Mouse (Mus musculus) liver, embryonic 12.5 days (tissue): ENCODE measurements around the gene Pgap3. TPM values are rescaled to one million over a fixed set of nuclear protein-coding genes. Genes with fewer than 3 reads are reported as not detected.

Source experiments
- polyA plus RNA-seq: library from polyadenylated mRNA; unstranded; fragments of >200 nt; fragmentation: Nextera tagmentation; extraction: Ambion mirVana; gene quantifications from 2 replicates; pipeline ENCODE4 v1.2.1, GENCODE M21; 2016

Pgap3 gene
- polyA plus RNA-seq, 1 experiment from 2014 or later = 3.5 TPM

Other genes starting within 250 kb of the Pgap3 start
- gene Med1, start 207.2 kb downstream of the Pgap3 start, polyA plus RNA-seq = 40.5 and 41.8 TPM in 2 replicates
- 8.6 and 9.0 TPM in 2 replicates for gene Cdk12, start 197.4 kb downstream of the Pgap3 start, polyA plus RNA-seq
- gene Neurod2, start 70.8 kb downstream of the Pgap3 start, polyA plus RNA-seq = not detected in 2 replicates
- gene Ppp1r1b, start 52.1 kb downstream of the Pgap3 start, polyA plus RNA-seq = 0.10 TPM in 1 of 2 replicates, not detected in the other
- 18.0 and 18.9 TPM in 2 replicates for gene Stard3, start 42.1 kb downstream of the Pgap3 start, polyA plus RNA-seq
- not detected in 2 replicates for gene Tcap, start 16.7 kb downstream of the Pgap3 start, polyA plus RNA-seq
- gene Pnmt, start 14.0 kb downstream of the Pgap3 start, polyA plus RNA-seq = 0.23 TPM in 1 of 2 replicates, not detected in the other
- gene Erbb2, start 12.0 kb upstream of the Pgap3 start, polyA plus RNA-seq = 5.5 and 5.6 TPM in 2 replicates
- 64.8 and 67.4 TPM in 2 replicates for gene Mien1, start 38.5 kb upstream of the Pgap3 start, polyA plus RNA-seq
- gene Grb7, start 45.9 kb upstream of the Pgap3 start, polyA plus RNA-seq = 20.1 and 22.0 TPM in 2 replicates
- 0.07 and 0.12 TPM in 2 replicates for gene Ikzf3, start 145.5 kb upstream of the Pgap3 start, polyA plus RNA-seq
- 0.46 and 0.55 TPM in 2 replicates for gene Zpbp2, start 150.6 kb upstream of the Pgap3 start, polyA plus RNA-seq
- 44.2 and 44.3 TPM in 2 replicates for gene Ormdl3, start 186.9 kb upstream of the Pgap3 start, polyA plus RNA-seq
- not detected in 2 replicates for gene Lrrc3c, start 197.8 kb upstream of the Pgap3 start, polyA plus RNA-seq
- gene Gm12355, start 225.2 kb upstream of the Pgap3 start, polyA plus RNA-seq = 0.87 and 0.96 TPM in 2 replicates
- not detected in 2 replicates for gene Gsdma3, start 225.9 kb upstream of the Pgap3 start, polyA plus RNA-seq
- gene Gsdma2, start 246.3 kb upstream of the Pgap3 start, polyA plus RNA-seq = not detected in 2 replicates